Mouse (Mus musculus) kidney, embryonic 16.5 days (tissue): ENCODE measurements around the gene Pcca. TPM values are rescaled to one million over a fixed set of nuclear protein-coding genes. Genes with fewer than 3 reads are reported as not detected.

Experiments
- ATAC-seq: fragments of 200-750 bp; cut with Nextera tagmentation; 2 replicates; pipeline ENCODE4 v1.8.0; 2017; ENCODE audit warnings: moderate TSS enrichment; ENCODE audit not compliant: low FRiP score, low TSS enrichment
- H3K27ac ChIP-seq: fragments of 300-500 bp; sonication (generic); 2 replicates; pipeline ENCODE4 v1.5.1; 2014; ENCODE audit warnings: low read length
- H3K27me3 ChIP-seq: fragments of 300-500 bp; sonication (generic); 2 replicates; pipeline ENCODE4 v1.6.1; 2014; ENCODE audit warnings: low read length, control low read depth, mixed read lengths; ENCODE audit not compliant: insufficient read depth
- H3K36me3 ChIP-seq: fragments of 300-500 bp; sonication (generic); 2 replicates; pipeline ENCODE4 v1.6.1; 2014; ENCODE audit warnings: low read length, control low read depth, mixed read lengths; ENCODE audit not compliant: insufficient read depth
- H3K4me1 ChIP-seq: fragments of 300-500 bp; sonication (generic); 2 replicates; pipeline ENCODE4 v1.6.1; 2014; ENCODE audit warnings: low read length, control low read depth, mixed read lengths; ENCODE audit not compliant: insufficient read depth
- H3K4me2 ChIP-seq: fragments of 300-500 bp; sonication (generic); replicated peaks from 2 replicates; pipeline ENCODE4 v1.6.1; 2014; ENCODE audit warnings: low read depth, low read length
- H3K4me3 ChIP-seq: fragments of 300-500 bp; sonication (generic); 2 replicates; pipeline ENCODE4 v1.5.1; 2014; ENCODE audit warnings: mild to moderate bottlenecking, low read length
- H3K9ac ChIP-seq: fragments of 300-500 bp; sonication (generic); replicated peaks from 2 replicates; pipeline ENCODE4 v1.6.1; 2014; ENCODE audit warnings: low read length
- H3K9me3 ChIP-seq: fragments of 300-500 bp; sonication (generic); 2 replicates; pipeline ENCODE4 v1.6.1; 2016; ENCODE audit warnings: low read length, control low read depth
- WGBS: fragments of 180-500 bp; shearing (Covaris S2); extraction: QIAGEN DNeasy Blood & Tissue Kit; methylation state at CpG from one replicate; pipeline ENCODE4 v1.1.7; 2014; 5-methylcytosine and 5-hydroxymethylcytosine counted together
- polyA plus RNA-seq: library from polyadenylated mRNA; unstranded; fragments of >200 nt; fragmentation: Nextera tagmentation; extraction: Ambion mirVana; gene quantifications from 2 replicates; pipeline ENCODE4 v1.2.1, GENCODE M21; 2015

Gene Pcca
- polyA plus RNA-seq, 1 experiment from 2014 or later: 30.7 TPM

GRCm38 (mm10) chr14:122871841-122872580, 337.9 kb downstream of the Pcca start:
- H3K4me3 ChIP-seq: no peak overlapping the region
- H3K27me3 ChIP-seq: no peaks in the 10 kb centered on the region
- no peak for ATAC-seq
- no peak overlapping the region for H3K27ac ChIP-seq
- no peaks in the 10 kb centered on the region for H3K4me1 ChIP-seq
- H3K9me3 ChIP-seq: no peaks in the 10 kb centered on the region
- no peaks in the 10 kb centered on the region for H3K36me3 ChIP-seq
- no peak overlapping the region for H3K9ac ChIP-seq
- no peak overlapping the region for H3K4me2 ChIP-seq
- 64% methylated on average over 4 of the region's 4 CpGs for WGBS

GRCm38 (mm10) chr14:122872612-122873011, 338.5 kb downstream of the Pcca start:
- Histone ChIP-seq H3K4me1 (no peaks in the 10 kb centered on the region), H3K9me3 (no peaks in the 10 kb centered on the region), H3K27ac (no peak overlapping the region), H3K36me3 (no peaks in the 10 kb centered on the region), H3K9ac (no peak overlapping the region), H3K4me3 (no peak overlapping the region), H3K4me2 (no peak overlapping the region), H3K27me3 (no peaks in the 10 kb centered on the region)
- no peak for ATAC-seq
- WGBS: 80% methylated on average over 6 of the region's 6 CpGs

GRCm38 (mm10) chr14:122875056-122875455, 340.9 kb downstream of the Pcca start:
- Histone ChIP-seq H3K36me3 (no peaks in the 10 kb centered on the region), H3K4me2 (no peak overlapping the region), H3K4me1 (no peaks in the 10 kb centered on the region), H3K4me3 (no peak overlapping the region), H3K27me3 (no peaks in the 10 kb centered on the region), H3K9me3 (no peaks in the 10 kb centered on the region), H3K27ac (no peak overlapping the region), H3K9ac (no peak overlapping the region)
- 80% methylated on average over 8 of the region's 8 CpGs for WGBS
- ATAC-seq: no peak

- 63% methylated on average over 6 of the region's 6 CpGs for WGBS
- H3K36me3 ChIP-seq: no peaks in the 10 kb centered on the region
- H3K4me2 ChIP-seq: no peak overlapping the region
- H3K27me3 ChIP-seq: no peaks in the 10 kb centered on the region
- no peaks in the 10 kb centered on the region for H3K9me3 ChIP-seq
- ATAC-seq: no peak
- no peak overlapping the region for H3K9ac ChIP-seq
- H3K27ac ChIP-seq: no peak overlapping the region
- no peak overlapping the region for H3K4me3 ChIP-seq
- no peaks in the 10 kb centered on the region for H3K4me1 ChIP-seq
These were observed 341.5 kb downstream of the Pcca start for GRCm38 (mm10) chr14:122875636-122876035.

GRCm38 (mm10) chr14:122876163-122876562, 342.0 kb downstream of the Pcca start:
- peak; percentile 97 for ATAC-seq
- H3K27me3 ChIP-seq: no peaks in the 10 kb centered on the region
- no peaks in the 10 kb centered on the region for H3K4me1 ChIP-seq

GRCm38 (mm10) chr14:122876723-122877122, 342.6 kb downstream of the Pcca start:
- no peaks in the 10 kb centered on the region for H3K27me3 ChIP-seq
- no peaks in the 10 kb centered on the region for H3K9me3 ChIP-seq
- no peaks in the 10 kb centered on the region for H3K4me1 ChIP-seq
- H3K4me3 ChIP-seq: no peak overlapping the region
- no peaks in the 10 kb centered on the region for H3K36me3 ChIP-seq
- H3K9ac ChIP-seq: no peak overlapping the region
- H3K27ac ChIP-seq: no peak overlapping the region
- H3K4me2 ChIP-seq: no peak overlapping the region
- 68% methylated on average over 7 of the region's 7 CpGs for WGBS
- peak; percentile 43; the same call in 1 of the 2 replicates for ATAC-seq

More at GRCm38 (mm10) chr14:122876163-122876562, 342.0 kb downstream of the Pcca start:
- H3K4me3 ChIP-seq: no peak overlapping the region
- H3K9ac ChIP-seq: no peak overlapping the region
- H3K27ac ChIP-seq: no peak overlapping the region
- H3K36me3 ChIP-seq: no peaks in the 10 kb centered on the region
- 2% methylated on average over 6 of the region's 6 CpGs for WGBS
- no peaks in the 10 kb centered on the region for H3K9me3 ChIP-seq
- no peak overlapping the region for H3K4me2 ChIP-seq

- no peaks in the 10 kb centered on the region for H3K36me3 ChIP-seq
- H3K9me3 ChIP-seq: no peaks in the 10 kb centered on the region
- peaks cover 5% of the 10 kb centered on the region; the same call in 1 of the 2 replicates for H3K4me1 ChIP-seq
- no peak for ATAC-seq
- 73% methylated on average over 3 of the region's 3 CpGs for WGBS
- no peak overlapping the region for H3K9ac ChIP-seq
- no peaks in the 10 kb centered on the region for H3K27me3 ChIP-seq
- H3K4me3 ChIP-seq: no peak overlapping the region
- no peak overlapping the region for H3K4me2 ChIP-seq
- no peak overlapping the region for H3K27ac ChIP-seq
These were observed 343.7 kb downstream of the Pcca start for GRCm38 (mm10) chr14:122877787-122878186.

- Histone ChIP-seq H3K36me3 (no peaks in the 10 kb centered on the region), H3K4me3 (no peak overlapping the region), H3K9ac (no peak overlapping the region), H3K27ac (no peak overlapping the region), H3K27me3 (no peaks in the 10 kb centered on the region), H3K4me2 (no peak overlapping the region), H3K9me3 (no peaks in the 10 kb centered on the region), H3K4me1 (peaks cover 5% of the 10 kb centered on the region; the same call in 1 of the 2 replicates)
- 66% methylated on average over 7 of the region's 7 CpGs for WGBS
- no peak for ATAC-seq
These were observed 346.2 kb downstream of the Pcca start for GRCm38 (mm10) chr14:122880291-122880690.

- 60% methylated on average over 2 of the region's 2 CpGs for WGBS
- Histone ChIP-seq H3K9ac (no peak overlapping the region), H3K4me3 (no peak overlapping the region), H3K27ac (no peak overlapping the region), H3K4me2 (no peak overlapping the region), H3K27me3 (no peaks in the 10 kb centered on the region), H3K36me3 (no peaks in the 10 kb centered on the region), H3K4me1 (peaks cover 5% of the 10 kb centered on the region; the same call in 1 of the 2 replicates), H3K9me3 (no peaks in the 10 kb centered on the region)
- ATAC-seq: 0 out of 2 replicates have a peak, but pooled peaks have one; percentile 32
These were observed 347.6 kb downstream of the Pcca start for GRCm38 (mm10) chr14:122881699-122882098.

- Histone ChIP-seq H3K9ac (no peak overlapping the region), H3K36me3 (no peaks in the 10 kb centered on the region), H3K27ac (no peak overlapping the region), H3K27me3 (no peaks in the 10 kb centered on the region), H3K4me2 (no peak overlapping the region), H3K9me3 (no peaks in the 10 kb centered on the region), H3K4me3 (no peak overlapping the region), H3K4me1 (peaks cover 5% of the 10 kb centered on the region; the same call in 1 of the 2 replicates)
- 58% methylated on average over 9 of the region's 9 CpGs for WGBS
- 0 out of 2 replicates have a peak, but pooled peaks have one; percentile 28 for ATAC-seq
These were observed 348.1 kb downstream of the Pcca start for GRCm38 (mm10) chr14:122882201-122882639.
